Mouse (Mus musculus) hindbrain, embryonic 11.5 days (tissue): Measurements from ENCODE around the gene Zfhx3. TPM values are rescaled to one million over a fixed set of nuclear protein-coding genes. Genes with fewer than 3 reads are reported as not detected.
A peak's percentile ranks its signal among the peaks of the same experiment; 100 is the strongest.

ENCODE experiments used
- ATAC-seq: fragments of 200-750 bp; cut with Nextera tagmentation; 2 replicates; pipeline ENCODE4 v1.8.0; 2017; ENCODE audit warnings: mild to moderate bottlenecking, moderate TSS enrichment, moderate library complexity; ENCODE audit not compliant: low FRiP score
- DNase-seq: peaks from one replicate; pipeline ENCODE4 v3.0.0-alpha.2; 2015; ENCODE audit warnings: low spot score
- H3K27ac ChIP-seq: fragments of 300-500 bp; sonication (generic); 2 replicates; pipeline ENCODE4 v1.5.1; 2014; ENCODE audit warnings: mild to moderate bottlenecking, low read depth, low read length
- H3K27me3 ChIP-seq: fragments of 300-500 bp; sonication (generic); 2 replicates; pipeline ENCODE4 v1.6.1; 2014; ENCODE audit warnings: mild to moderate bottlenecking, low read length, moderate library complexity, mixed read lengths; ENCODE audit not compliant: control insufficient read depth, insufficient read depth
- H3K36me3 ChIP-seq: fragments of 300-500 bp; sonication (generic); 2 replicates; pipeline ENCODE4 v1.6.1; 2014; ENCODE audit warnings: mild to moderate bottlenecking, low read length, moderate library complexity, mixed read lengths; ENCODE audit not compliant: control insufficient read depth, insufficient read depth
- H3K4me1 ChIP-seq: fragments of 300-500 bp; sonication (generic); replicated peaks from 2 replicates; pipeline ENCODE4 v1.6.1; 2014; ENCODE audit warnings: low read length, mixed read lengths; ENCODE audit not compliant: control insufficient read depth, insufficient read depth
- H3K4me2 ChIP-seq: fragments of 300-500 bp; sonication (generic); replicated peaks from 2 replicates; pipeline ENCODE4 v1.6.1; 2014; ENCODE audit warnings: mild to moderate bottlenecking, low read depth, low read length
- H3K4me3 ChIP-seq: fragments of 300-500 bp; sonication (generic); 2 replicates; pipeline ENCODE4 v1.5.1; 2014; ENCODE audit warnings: low read depth, low read length
- H3K9ac ChIP-seq: fragments of 300-500 bp; sonication (generic); 2 replicates; pipeline ENCODE4 v1.6.1; 2014; ENCODE audit warnings: low read depth, low read length
- H3K9me3 ChIP-seq: fragments of 300-500 bp; sonication (generic); 2 replicates; pipeline ENCODE4 v1.6.1; 2016; ENCODE audit warnings: low read length; ENCODE audit not compliant: control insufficient read depth
- WGBS: fragments of 180-500 bp; shearing (Covaris S2); extraction: QIAGEN DNeasy Blood & Tissue Kit; methylation state at CpG from one replicate; pipeline ENCODE4 v1.1.7; 2014; 5-methylcytosine and 5-hydroxymethylcytosine counted together
- polyA plus RNA-seq: library from polyadenylated mRNA; unstranded; fragments of >200 nt; fragmentation: Nextera tagmentation; extraction: Ambion mirVana; gene quantifications from 2 replicates; pipeline ENCODE4 v1.2.1, GENCODE M21; 2014

Zfhx3 gene
- polyA plus RNA-seq, 1 experiment from 2014 or later: 47.1 TPM

GRCm38 (mm10) chr8:108977693-108978361 is 1035.4 kb downstream of the Zfhx3 start:
- H3K4me1 ChIP-seq: no peaks in the 10 kb centered on the region
- ATAC-seq: no peak
- 57% methylated on average over 11 of the region's 11 CpGs for WGBS

GRCm38 (mm10) chr8:108978362-108978750 is 1035.9 kb downstream of the Zfhx3 start:
- H3K4me2 ChIP-seq: no peak overlapping the region
- whole genome bisulfite sequencing: 74% methylated on average over 7 of the region's 7 CpGs

More at GRCm38 (mm10) chr8:108977693-108978361, 1035.4 kb downstream of the Zfhx3 start:
- Histone ChIP-seq H3K4me3 (no peak overlapping the region), H3K9me3 (no peaks in the 10 kb centered on the region), H3K9ac (no peak overlapping the region), H3K4me2 (no peak overlapping the region), H3K36me3 (no peaks in the 10 kb centered on the region), H3K27me3 (no peaks in the 10 kb centered on the region), H3K27ac (no peak overlapping the region)
- peak; percentile 25 for DNase-seq

GRCm38 (mm10) chr8:108984904-108985303 is 1042.5 kb downstream of the Zfhx3 start:
- no peak overlapping the region for H3K27ac ChIP-seq
- H3K9ac ChIP-seq: no peak overlapping the region
- DNase-seq: no peak
- H3K9me3 ChIP-seq: no peaks in the 10 kb centered on the region
- no peaks in the 10 kb centered on the region for H3K36me3 ChIP-seq
- 74% methylated on average over 2 of the region's 2 CpGs for WGBS
- ATAC-seq: no peak
- no peaks in the 10 kb centered on the region for H3K4me1 ChIP-seq
- H3K4me2 ChIP-seq: no peak overlapping the region
- no peaks in the 10 kb centered on the region for H3K27me3 ChIP-seq
- no peak overlapping the region for H3K4me3 ChIP-seq

More at GRCm38 (mm10) chr8:108978362-108978750, 1035.9 kb downstream of the Zfhx3 start:
- H3K4me3 ChIP-seq: no peak overlapping the region
- H3K9ac ChIP-seq: no peak overlapping the region
- H3K9me3 ChIP-seq: no peaks in the 10 kb centered on the region
- ATAC-seq (no peak), DNase-seq (no peak)
- no peaks in the 10 kb centered on the region for H3K4me1 ChIP-seq
- H3K27ac ChIP-seq: no peak overlapping the region
- H3K36me3 ChIP-seq: no peaks in the 10 kb centered on the region
- no peaks in the 10 kb centered on the region for H3K27me3 ChIP-seq

GRCm38 (mm10) chr8:108989841-108990240 is 1047.4 kb downstream of the Zfhx3 start:
- H3K27me3 ChIP-seq: no peaks in the 10 kb centered on the region
- no peak overlapping the region for H3K4me3 ChIP-seq
- no peak for DNase-seq
- no peaks in the 10 kb centered on the region for H3K9me3 ChIP-seq
- ATAC-seq: no peak
- H3K9ac ChIP-seq: no peak overlapping the region
- no peaks in the 10 kb centered on the region for H3K36me3 ChIP-seq
- no peaks in the 10 kb centered on the region for H3K4me1 ChIP-seq
- WGBS: 76% methylated on average over 5 of the region's 5 CpGs
- no peak overlapping the region for H3K27ac ChIP-seq
- H3K4me2 ChIP-seq: no peak overlapping the region

- H3K27me3 ChIP-seq: no peaks in the 10 kb centered on the region
- ATAC-seq: no peak
- WGBS: 76% methylated on average over 6 of the region's 6 CpGs
These were observed 1048.1 kb downstream of the Zfhx3 start for GRCm38 (mm10) chr8:108990537-108990936.

GRCm38 (mm10) chr8:108991395-108991794 is 1049.0 kb downstream of the Zfhx3 start:
- no peaks in the 10 kb centered on the region for H3K4me1 ChIP-seq
- no peak for DNase-seq
- no peak overlapping the region for H3K4me3 ChIP-seq
- no peaks in the 10 kb centered on the region for H3K36me3 ChIP-seq
- no peak overlapping the region for H3K9ac ChIP-seq
- H3K27me3 ChIP-seq: no peaks in the 10 kb centered on the region
- H3K9me3 ChIP-seq: no peaks in the 10 kb centered on the region
- no peak overlapping the region for H3K27ac ChIP-seq
- WGBS: 92% methylated on average over 5 of the region's 5 CpGs
- no peak for ATAC-seq
- H3K4me2 ChIP-seq: no peak overlapping the region

More at GRCm38 (mm10) chr8:108990537-108990936, 1048.1 kb downstream of the Zfhx3 start:
- no peak overlapping the region for H3K4me3 ChIP-seq
- DNase-seq: no peak
- H3K4me2 ChIP-seq: no peak overlapping the region
- no peak overlapping the region for H3K27ac ChIP-seq
- no peaks in the 10 kb centered on the region for H3K36me3 ChIP-seq
- no peaks in the 10 kb centered on the region for H3K4me1 ChIP-seq
- H3K9ac ChIP-seq: no peak overlapping the region
- H3K9me3 ChIP-seq: no peaks in the 10 kb centered on the region

- Histone ChIP-seq H3K9me3 (no peaks in the 10 kb centered on the region), H3K27ac (no peak overlapping the region), H3K27me3 (no peaks in the 10 kb centered on the region), H3K4me2 (no peak overlapping the region), H3K36me3 (no peaks in the 10 kb centered on the region), H3K4me1 (no peaks in the 10 kb centered on the region), H3K9ac (no peak overlapping the region), H3K4me3 (no peak overlapping the region)
- no peak for ATAC-seq
- no peak for DNase-seq
- WGBS: 83% methylated on average over 2 of the region's 2 CpGs
These were observed 1051.3 kb downstream of the Zfhx3 start for GRCm38 (mm10) chr8:108993718-108994117.

GRCm38 (mm10) chr8:108994187-108994586 is 1051.7 kb downstream of the Zfhx3 start:
- 71% methylated on average over 2 of the region's 2 CpGs for WGBS
- Histone ChIP-seq H3K4me3 (no peak overlapping the region), H3K4me2 (no peak overlapping the region), H3K4me1 (no peaks in the 10 kb centered on the region), H3K36me3 (no peaks in the 10 kb centered on the region), H3K9ac (no peak overlapping the region), H3K9me3 (no peaks in the 10 kb centered on the region), H3K27ac (no peak overlapping the region), H3K27me3 (no peaks in the 10 kb centered on the region)
- DNase-seq (no peak), ATAC-seq (no peak)

GRCm38 (mm10) chr8:108994880-108995279 is 1052.4 kb downstream of the Zfhx3 start:
- no peak overlapping the region for H3K4me2 ChIP-seq
- no peaks in the 10 kb centered on the region for H3K9me3 ChIP-seq
- no peaks in the 10 kb centered on the region for H3K27me3 ChIP-seq
- no peaks in the 10 kb centered on the region for H3K36me3 ChIP-seq
- H3K4me1 ChIP-seq: no peaks in the 10 kb centered on the region
- no peak for ATAC-seq
- H3K9ac ChIP-seq: no peak overlapping the region
- no peak overlapping the region for H3K27ac ChIP-seq
- DNase-seq: no peak
- 93% methylated on average over 5 of the region's 5 CpGs for WGBS
- H3K4me3 ChIP-seq: no peak overlapping the region
